Mouse (Mus musculus): ENCODE data around the gene 7530416G11Rik. TPM values are rescaled to one million over a fixed set of nuclear protein-coding genes. Genes with fewer than 3 reads are reported as not detected.

The 7530416G11Rik gene
- total RNA-seq, 2 experiments from 2014 or later = not detected

- no peak for ATAC-seq (replicated peaks; ENCODE audit: low FRiP score, poor library complexity, severe bottlenecking)
These were observed 14.1 kb downstream of the 7530416G11Rik start for GRCm38 (mm10) chr15:85488900-85489299.

GRCm38 (mm10) chr15:85480630-85481029 lies 22.4 kb downstream of the 7530416G11Rik start:
- ATAC-seq (replicated peaks; ENCODE audit: low FRiP score, poor library complexity, severe bottlenecking) = no peak

GRCm38 (mm10) chr15:85479919-85480318 lies 23.1 kb downstream of the 7530416G11Rik start:
- ATAC-seq (replicated peaks; ENCODE audit: low FRiP score, poor library complexity, severe bottlenecking) = no peak

- no peak for ATAC-seq (replicated peaks; ENCODE audit: low FRiP score, poor library complexity, severe bottlenecking)
These were observed 23.7 kb downstream of the 7530416G11Rik start for GRCm38 (mm10) chr15:85479365-85479764.

GRCm38 (mm10) chr15:85477584-85477983 lies 25.4 kb downstream of the 7530416G11Rik start:
- no peak for ATAC-seq (replicated peaks; ENCODE audit: low FRiP score, poor library complexity, severe bottlenecking)

GRCm38 (mm10) chr15:85474697-85475096 lies 28.3 kb downstream of the 7530416G11Rik start:
- no peak for ATAC-seq (replicated peaks; ENCODE audit: low FRiP score, poor library complexity, severe bottlenecking)

GRCm38 (mm10) chr15:85469401-85469800 lies 33.6 kb downstream of the 7530416G11Rik start:
- ATAC-seq (replicated peaks; ENCODE audit: low FRiP score, poor library complexity, severe bottlenecking) = no peak

GRCm38 (mm10) chr15:85466456-85467067 lies 36.5 kb downstream of the 7530416G11Rik start:
- no peak for ATAC-seq (replicated peaks; ENCODE audit: low FRiP score, poor library complexity, severe bottlenecking)

- no peak for ATAC-seq (replicated peaks; ENCODE audit: low FRiP score, poor library complexity, severe bottlenecking)
These were observed 38.0 kb downstream of the 7530416G11Rik start for GRCm38 (mm10) chr15:85464823-85465565.

GRCm38 (mm10) chr15:85464190-85464589 lies 38.8 kb downstream of the 7530416G11Rik start:
- no peak for ATAC-seq (replicated peaks; ENCODE audit: low FRiP score, poor library complexity, severe bottlenecking)

- no peak for ATAC-seq (replicated peaks; ENCODE audit: low FRiP score, poor library complexity, severe bottlenecking)
These were observed 39.8 kb downstream of the 7530416G11Rik start for GRCm38 (mm10) chr15:85463027-85463790.

- ATAC-seq (replicated peaks; ENCODE audit: low FRiP score, poor library complexity, severe bottlenecking) = no peak
These were observed 40.9 kb downstream of the 7530416G11Rik start for GRCm38 (mm10) chr15:85462138-85462537.

GRCm38 (mm10) chr15:85461541-85461940 lies 41.5 kb downstream of the 7530416G11Rik start:
- no peak for ATAC-seq (replicated peaks; ENCODE audit: low FRiP score, poor library complexity, severe bottlenecking)

- ATAC-seq (replicated peaks; ENCODE audit: low FRiP score, poor library complexity, severe bottlenecking) = no peak
These were observed 44.4 kb downstream of the 7530416G11Rik start for GRCm38 (mm10) chr15:85458631-85459082.

GRCm38 (mm10) chr15:85457838-85458237 lies 45.2 kb downstream of the 7530416G11Rik start:
- ATAC-seq (replicated peaks; ENCODE audit: low FRiP score, poor library complexity, severe bottlenecking) = no peak

GRCm38 (mm10) chr15:85456891-85457290 lies 46.1 kb downstream of the 7530416G11Rik start:
- no peak for ATAC-seq (replicated peaks; ENCODE audit: low FRiP score, poor library complexity, severe bottlenecking)

- ATAC-seq (replicated peaks; ENCODE audit: low FRiP score, poor library complexity, severe bottlenecking) = no peak
These were observed 56.4 kb downstream of the 7530416G11Rik start for GRCm38 (mm10) chr15:85446652-85447051.
